Mouse (Mus musculus): ENCODE results near the gene Smyd3. TPM values are rescaled to one million over a fixed set of nuclear protein-coding genes. Genes with fewer than 3 reads are reported as not detected.

The Smyd3 gene
- polyA plus RNA-seq, 1 experiment: 10.6 TPM

GRCm38 (mm10) chr1:179038801-179039200, 479.0 kb downstream of the Smyd3 start:
- TF ChIP-seq MAX (IDR thresholded peaks at IDR 0.05): no peak
- TF ChIP-seq CTCF (IDR thresholded peaks at IDR 0.05; ENCODE audit: control insufficient read depth, insufficient read depth, insufficient read length): no peak
- TF ChIP-seq FOSL1 (IDR thresholded peaks at IDR 0.05; ENCODE audit: insufficient read depth, low read length, poor library complexity, severe bottlenecking): no peak
- TF ChIP-seq USF1 (IDR thresholded peaks at IDR 0.05; ENCODE audit: low read depth): no peak
- no peak for TF ChIP-seq MYOG (IDR thresholded peaks at IDR 0.05; ENCODE audit: control insufficient read depth, extremely low read depth, insufficient read length)
- no peak for TF ChIP-seq MYOD1 (IDR thresholded peaks at IDR 0.05; ENCODE audit: control insufficient read depth, insufficient read length, low read depth)
- no peak for TF ChIP-seq CEBPB (IDR thresholded peaks at IDR 0.05; ENCODE audit: low read depth)
- no peak overlapping the region for H3K4me3 ChIP-seq (ENCODE audit: insufficient read depth, poor library complexity, severe bottlenecking)
- no peaks in the 10 kb centered on the region for H3K36me3 ChIP-seq (ENCODE audit: control insufficient read depth, insufficient read depth)

DNA sequence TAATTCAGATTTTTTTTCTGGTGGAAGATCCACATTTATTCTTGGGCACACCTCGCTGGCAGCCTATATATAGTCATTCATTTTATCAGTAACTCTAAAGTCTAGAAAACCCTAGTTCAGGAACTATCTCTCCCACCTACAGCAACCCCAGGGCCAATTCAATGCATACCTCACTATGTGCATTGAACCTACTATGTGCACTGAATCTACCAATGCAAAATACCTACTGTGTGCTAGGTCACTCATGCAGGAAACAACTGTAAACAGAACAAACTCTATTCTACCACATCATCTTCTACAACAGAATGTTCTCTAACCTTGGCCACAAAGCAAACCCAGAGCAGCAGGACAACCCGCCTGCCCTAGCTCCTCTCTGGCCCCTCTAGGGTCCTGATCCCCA, 484.9 kb downstream of the Smyd3 start:
- TF ChIP-seq MAX (IDR thresholded peaks at IDR 0.05) (no peak), CEBPB (IDR thresholded peaks at IDR 0.05; ENCODE audit: low read depth) (no peak), MYOG (IDR thresholded peaks at IDR 0.05; ENCODE audit: control insufficient read depth, extremely low read depth, insufficient read length) (no peak), CTCF (IDR thresholded peaks at IDR 0.05; ENCODE audit: control insufficient read depth, insufficient read depth, insufficient read length) (no peak), FOSL1 (IDR thresholded peaks at IDR 0.05; ENCODE audit: insufficient read depth, low read length, poor library complexity, severe bottlenecking) (no peak), USF1 (IDR thresholded peaks at IDR 0.05; ENCODE audit: low read depth) (no peak), MYOD1 (IDR thresholded peaks at IDR 0.05; ENCODE audit: control insufficient read depth, insufficient read length, low read depth) (no peak)
- H3ac ChIP-seq (ENCODE audit: control insufficient read depth, insufficient read length, low read depth): no peak overlapping the region
- H3K27me3 ChIP-seq (ENCODE audit: control insufficient read depth, insufficient read depth, insufficient read length): no peaks in the 10 kb centered on the region
- no peaks in the 10 kb centered on the region for H3K79me2 ChIP-seq (ENCODE audit: control insufficient read depth, insufficient read depth)
- no peaks in the 10 kb centered on the region for H3K36me3 ChIP-seq (ENCODE audit: control insufficient read depth, insufficient read depth)
- no peak overlapping the region for H3K4me3 ChIP-seq (ENCODE audit: insufficient read depth, poor library complexity, severe bottlenecking)
- no peaks in the 10 kb centered on the region for H3K79me3 ChIP-seq (ENCODE audit: low read depth)

More at GRCm38 (mm10) chr1:179038801-179039200, 479.0 kb downstream of the Smyd3 start:
- Histone ChIP-seq H3K79me3 (ENCODE audit: low read depth) (peaks cover 1% of the 10 kb centered on the region), H3K79me2 (ENCODE audit: control insufficient read depth, insufficient read depth) (no peaks in the 10 kb centered on the region), H3ac (ENCODE audit: control insufficient read depth, insufficient read length, low read depth) (no peak overlapping the region), H3K27me3 (ENCODE audit: control insufficient read depth, insufficient read depth, insufficient read length) (no peaks in the 10 kb centered on the region)

GRCm38 (mm10) chr1:179031581-179031980, 486.3 kb downstream of the Smyd3 start:
- Histone ChIP-seq H3K79me2 (ENCODE audit: control insufficient read depth, insufficient read depth) (no peaks in the 10 kb centered on the region), H3K27me3 (ENCODE audit: control insufficient read depth, insufficient read depth, insufficient read length) (no peaks in the 10 kb centered on the region), H3ac (ENCODE audit: control insufficient read depth, insufficient read length, low read depth) (no peak overlapping the region), H3K36me3 (ENCODE audit: control insufficient read depth, insufficient read depth) (no peaks in the 10 kb centered on the region), H3K4me3 (ENCODE audit: insufficient read depth, poor library complexity, severe bottlenecking) (no peak overlapping the region), H3K79me3 (ENCODE audit: low read depth) (no peaks in the 10 kb centered on the region)
- no peak for TF ChIP-seq MAX (IDR thresholded peaks at IDR 0.05)
- no peak for TF ChIP-seq CEBPB (IDR thresholded peaks at IDR 0.05; ENCODE audit: low read depth)
- TF ChIP-seq FOSL1 (IDR thresholded peaks at IDR 0.05; ENCODE audit: insufficient read depth, low read length, poor library complexity, severe bottlenecking): no peak
- TF ChIP-seq USF1 (IDR thresholded peaks at IDR 0.05; ENCODE audit: low read depth): no peak

DNA sequence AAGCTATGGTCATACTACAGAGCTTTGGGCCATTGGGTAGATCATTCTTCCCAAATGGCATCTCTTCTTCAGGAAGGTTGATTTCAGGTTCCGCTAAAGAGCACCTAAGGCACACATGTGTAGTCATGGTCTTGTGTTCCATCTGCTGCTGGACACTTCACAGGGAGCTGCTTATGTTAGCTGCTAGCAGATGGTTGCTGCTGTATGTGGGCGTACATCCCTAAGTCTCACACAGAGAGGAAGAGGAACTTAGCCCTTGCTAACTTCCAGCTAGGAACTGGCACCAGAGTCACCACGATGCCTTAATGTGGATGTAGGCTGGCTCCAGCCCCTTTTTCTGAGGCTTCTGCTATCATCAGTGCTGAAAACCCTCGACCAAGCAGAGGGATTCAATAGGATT, 491.2 kb downstream of the Smyd3 start:
- Histone ChIP-seq H3K79me3 (ENCODE audit: low read depth) (no peaks in the 10 kb centered on the region), H3K27me3 (ENCODE audit: control insufficient read depth, insufficient read depth, insufficient read length) (no peaks in the 10 kb centered on the region), H3K4me3 (ENCODE audit: insufficient read depth, poor library complexity, severe bottlenecking) (no peak overlapping the region), H3K79me2 (ENCODE audit: control insufficient read depth, insufficient read depth) (no peaks in the 10 kb centered on the region), H3K36me3 (ENCODE audit: control insufficient read depth, insufficient read depth) (no peaks in the 10 kb centered on the region), H3ac (ENCODE audit: control insufficient read depth, insufficient read length, low read depth) (no peak overlapping the region)
- TF ChIP-seq USF1 (IDR thresholded peaks at IDR 0.05; ENCODE audit: low read depth): no peak
- no peak for TF ChIP-seq MYOG (IDR thresholded peaks at IDR 0.05; ENCODE audit: control insufficient read depth, extremely low read depth, insufficient read length)
- TF ChIP-seq MYOD1 (IDR thresholded peaks at IDR 0.05; ENCODE audit: control insufficient read depth, insufficient read length, low read depth): no peak
- no peak for TF ChIP-seq CEBPB (IDR thresholded peaks at IDR 0.05; ENCODE audit: low read depth)
- no peak for TF ChIP-seq MAX (IDR thresholded peaks at IDR 0.05)
- TF ChIP-seq CTCF (IDR thresholded peaks at IDR 0.05; ENCODE audit: control insufficient read depth, insufficient read depth, insufficient read length): no peak
- TF ChIP-seq FOSL1 (IDR thresholded peaks at IDR 0.05; ENCODE audit: insufficient read depth, low read length, poor library complexity, severe bottlenecking): no peak

GRCm38 (mm10) chr1:179025169-179025568, 492.7 kb downstream of the Smyd3 start:
- Histone ChIP-seq H3K4me3 (ENCODE audit: insufficient read depth, poor library complexity, severe bottlenecking) (no peak overlapping the region), H3K79me3 (ENCODE audit: low read depth) (no peaks in the 10 kb centered on the region), H3K27me3 (ENCODE audit: control insufficient read depth, insufficient read depth, insufficient read length) (no peaks in the 10 kb centered on the region), H3ac (ENCODE audit: control insufficient read depth, insufficient read length, low read depth) (no peak overlapping the region), H3K79me2 (ENCODE audit: control insufficient read depth, insufficient read depth) (no peaks in the 10 kb centered on the region), H3K36me3 (ENCODE audit: control insufficient read depth, insufficient read depth) (no peaks in the 10 kb centered on the region)
- TF ChIP-seq CTCF (IDR thresholded peaks at IDR 0.05; ENCODE audit: control insufficient read depth, insufficient read depth, insufficient read length): no peak
- TF ChIP-seq FOSL1 (IDR thresholded peaks at IDR 0.05; ENCODE audit: insufficient read depth, low read length, poor library complexity, severe bottlenecking): no peak
- no peak for TF ChIP-seq MAX (IDR thresholded peaks at IDR 0.05)
- TF ChIP-seq CEBPB (IDR thresholded peaks at IDR 0.05; ENCODE audit: low read depth): no peak
- no peak for TF ChIP-seq USF1 (IDR thresholded peaks at IDR 0.05; ENCODE audit: low read depth)
- TF ChIP-seq MYOG (IDR thresholded peaks at IDR 0.05; ENCODE audit: control insufficient read depth, extremely low read depth, insufficient read length): no peak
- no peak for TF ChIP-seq MYOD1 (IDR thresholded peaks at IDR 0.05; ENCODE audit: control insufficient read depth, insufficient read length, low read depth)

DNA sequence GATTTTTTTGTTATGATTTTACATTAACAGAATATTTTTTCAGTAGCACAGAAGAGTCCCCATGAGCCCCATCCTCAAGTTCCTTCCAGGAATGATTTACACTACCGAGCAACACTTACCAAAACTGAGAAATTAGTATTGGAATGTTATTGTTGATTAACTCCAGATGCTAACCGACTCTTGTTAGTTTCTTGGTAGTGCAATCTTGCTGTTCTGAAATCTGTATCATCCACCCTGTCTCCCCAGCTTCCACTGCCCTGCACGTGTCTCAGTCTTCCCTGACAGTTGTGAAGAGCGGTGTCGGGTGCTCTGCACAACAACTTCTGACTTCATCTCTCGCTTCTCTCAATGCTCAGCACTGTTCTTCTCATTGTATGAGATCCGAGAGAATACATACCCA, 494.4 kb downstream of the Smyd3 start:
- TF ChIP-seq CEBPB (IDR thresholded peaks at IDR 0.05; ENCODE audit: low read depth) (no peak), USF1 (IDR thresholded peaks at IDR 0.05; ENCODE audit: low read depth) (no peak), MAX (IDR thresholded peaks at IDR 0.05) (no peak), FOSL1 (IDR thresholded peaks at IDR 0.05; ENCODE audit: insufficient read depth, low read length, poor library complexity, severe bottlenecking) (no peak), CTCF (IDR thresholded peaks at IDR 0.05; ENCODE audit: control insufficient read depth, insufficient read depth, insufficient read length) (no peak), MYOD1 (IDR thresholded peaks at IDR 0.05; ENCODE audit: control insufficient read depth, insufficient read length, low read depth) (no peak), MYOG (IDR thresholded peaks at IDR 0.05; ENCODE audit: control insufficient read depth, extremely low read depth, insufficient read length) (no peak)

More for the DNA sequence above, 494.4 kb downstream of the Smyd3 start:
- H3K36me3 ChIP-seq (ENCODE audit: control insufficient read depth, insufficient read depth): no peaks in the 10 kb centered on the region
- no peak overlapping the region for H3K4me3 ChIP-seq (ENCODE audit: insufficient read depth, poor library complexity, severe bottlenecking)
- no peaks in the 10 kb centered on the region for H3K79me2 ChIP-seq (ENCODE audit: control insufficient read depth, insufficient read depth)
- H3K79me3 ChIP-seq (ENCODE audit: low read depth): no peaks in the 10 kb centered on the region
- no peak overlapping the region for H3ac ChIP-seq (ENCODE audit: control insufficient read depth, insufficient read length, low read depth)
- H3K27me3 ChIP-seq (ENCODE audit: control insufficient read depth, insufficient read depth, insufficient read length): no peaks in the 10 kb centered on the region

All from C2C12 (cell line).